Mouse (Mus musculus) embryo, embryonic 11.5 days (tissue): Measurements from ENCODE around the gene Cmtm8.

Experiments used
- DNase-seq: peaks from one replicate; pipeline ENCODE4 v3.0.0-alpha.2; 2012; ENCODE audit warnings: low read depth, low spot score

Cmtm8 gene

DNA sequence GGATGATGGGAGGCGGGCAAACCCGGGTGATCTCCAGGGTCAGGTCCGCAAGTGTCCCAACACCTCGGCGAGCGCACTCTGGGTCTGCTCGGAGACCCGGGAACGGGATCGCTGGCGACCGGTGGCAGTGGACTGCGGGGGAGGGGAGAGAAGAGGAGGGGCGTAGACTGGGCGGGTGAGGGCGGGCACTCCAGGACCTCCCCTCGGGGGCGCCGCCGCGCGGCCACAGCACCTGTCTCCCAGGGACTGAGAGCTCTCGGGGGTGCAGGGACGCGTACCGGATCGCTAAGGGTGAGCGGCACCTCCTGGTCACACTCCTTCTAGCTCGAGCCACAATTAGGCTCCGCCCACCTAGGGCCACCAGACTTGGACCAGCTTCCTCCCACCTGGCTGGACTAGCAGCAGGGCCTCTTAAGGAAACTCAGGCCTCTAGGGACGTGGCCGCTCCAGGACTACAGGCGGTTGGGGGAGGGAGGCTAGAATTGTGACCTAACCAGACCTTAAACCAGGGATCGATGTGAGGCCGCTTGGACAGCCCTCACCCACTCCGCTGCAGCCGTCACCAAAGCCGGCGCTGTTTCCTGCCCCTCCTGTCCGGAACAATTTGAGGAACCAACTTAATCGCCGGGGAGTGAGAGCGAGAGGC lies at the start of gene Cmtm8:
TSS of gene Cmtm8 (minus strand) at position 140 of the 646 bp plus-strand sequence.
- DNase-seq, result peak; percentile 48

DNA sequence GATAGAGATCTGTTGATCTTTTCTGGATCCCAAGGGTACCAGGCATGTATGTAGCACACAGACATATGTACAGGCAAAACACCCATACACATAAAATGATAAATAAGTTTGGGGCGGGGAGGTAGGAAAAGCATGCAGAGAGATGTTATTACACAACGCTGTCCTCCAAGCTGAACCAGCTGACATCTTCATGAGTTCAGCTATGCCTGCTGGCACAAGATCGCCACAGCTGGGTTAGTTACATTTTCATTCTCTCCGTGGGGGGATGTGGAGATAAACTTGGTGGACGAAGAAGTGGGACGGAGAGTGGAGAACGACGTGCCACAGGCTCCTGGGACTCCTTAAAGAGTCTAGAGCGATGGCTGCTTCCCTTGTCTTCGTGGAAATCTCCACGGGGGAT lies 49.0 kb upstream of the Cmtm8 start:
- no peak for DNase-seq

DNA sequence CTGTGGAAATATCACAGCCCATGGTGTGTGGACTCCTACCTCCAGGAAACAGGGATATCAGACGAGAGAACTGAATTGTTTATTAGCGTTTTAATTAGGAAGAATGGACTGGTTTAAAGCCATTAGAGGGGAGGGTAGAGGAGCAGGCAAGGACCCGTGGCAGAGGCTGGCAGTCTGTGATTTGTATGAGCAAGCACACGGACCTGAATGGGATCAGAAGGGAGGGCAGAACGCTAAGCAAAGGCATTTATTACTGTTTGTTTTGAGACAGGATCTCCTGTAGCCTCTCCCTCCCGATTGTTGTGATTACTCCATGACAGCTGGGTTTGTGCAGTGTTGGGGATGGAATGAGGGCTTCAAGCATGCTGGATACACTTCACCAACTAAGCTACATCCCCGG lies 46.4 kb upstream of the Cmtm8 start:
- no peak for DNase-seq

DNA sequence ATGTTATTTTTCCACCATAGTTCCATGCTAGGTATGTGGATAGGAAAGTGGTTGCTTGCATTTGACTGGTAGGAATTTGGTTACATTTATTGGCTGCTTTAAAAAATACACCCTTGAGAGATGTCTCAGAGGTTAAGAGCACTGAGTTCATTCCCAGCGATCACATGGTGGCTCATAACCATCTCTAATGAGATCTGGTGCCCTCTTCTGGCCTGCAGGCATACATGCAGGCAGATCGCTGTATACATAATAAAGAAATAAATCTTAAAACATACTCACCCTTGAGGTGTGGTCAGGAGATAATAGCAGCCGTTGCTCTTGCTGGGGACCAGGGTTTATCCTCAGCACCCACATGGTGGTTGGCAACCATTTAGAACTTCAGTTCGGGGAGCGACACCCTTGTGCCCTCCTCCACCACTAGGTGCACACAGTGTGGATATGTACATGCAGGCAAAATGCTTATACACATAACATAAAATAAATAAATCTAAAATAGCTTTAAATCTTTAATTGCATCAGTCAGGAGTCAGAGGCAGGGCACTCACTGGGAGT lies 45.0 kb upstream of the Cmtm8 start:
- DNase-seq, result no peak

DNA sequence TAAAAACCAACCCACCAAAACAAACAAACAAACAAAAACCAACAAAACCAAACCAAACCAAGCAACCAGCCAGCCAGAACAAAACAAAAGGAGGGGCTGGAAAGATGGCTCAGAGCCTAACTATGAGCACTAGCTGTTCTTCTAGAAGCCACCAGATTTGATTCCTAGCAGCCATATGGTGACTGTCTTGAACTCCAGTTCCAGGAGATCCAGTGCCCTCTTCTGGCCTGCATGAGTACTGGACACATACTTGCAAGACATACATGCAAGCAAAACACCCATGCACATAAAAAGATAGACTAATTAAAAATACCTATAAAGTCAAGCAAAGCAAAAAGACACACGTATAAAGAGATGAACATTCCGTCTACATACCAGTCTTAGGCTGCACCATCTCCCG lies 43.7 kb upstream of the Cmtm8 start:
- DNase-seq, result no peak

DNA sequence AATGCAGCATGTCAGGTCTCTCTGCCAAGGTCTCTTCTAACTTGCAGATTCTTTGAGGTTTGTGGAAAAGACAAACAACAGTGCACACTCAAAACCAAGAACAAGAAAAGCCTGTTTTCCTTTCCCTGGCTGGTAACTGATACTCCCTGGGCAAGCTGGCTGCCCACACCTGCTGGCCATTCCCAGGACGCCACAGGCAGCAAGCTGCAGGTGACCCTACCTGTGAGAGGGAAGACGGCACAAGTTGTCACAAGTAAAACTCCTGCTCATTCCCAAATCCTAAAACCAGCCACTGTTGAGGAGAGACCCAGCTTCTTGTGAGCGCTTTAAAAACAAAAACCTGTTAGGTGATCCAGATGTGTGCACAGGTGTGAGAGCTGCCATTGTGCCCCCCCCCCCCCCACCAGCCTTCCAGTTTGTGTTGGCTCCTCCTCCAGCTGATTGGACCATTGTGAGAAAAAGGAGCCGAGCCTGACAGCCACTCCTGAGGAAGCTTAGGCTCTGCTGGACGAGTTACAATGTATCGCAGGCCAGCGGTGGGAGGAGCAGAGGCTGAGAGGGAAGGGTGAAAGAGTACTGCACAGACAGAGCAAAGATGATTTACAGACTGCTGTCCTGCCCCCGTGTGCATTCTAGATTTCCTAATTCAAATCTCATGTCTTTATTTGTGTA lies 42.2 kb upstream of the Cmtm8 start:
- DNase-seq, result no peak

DNA sequence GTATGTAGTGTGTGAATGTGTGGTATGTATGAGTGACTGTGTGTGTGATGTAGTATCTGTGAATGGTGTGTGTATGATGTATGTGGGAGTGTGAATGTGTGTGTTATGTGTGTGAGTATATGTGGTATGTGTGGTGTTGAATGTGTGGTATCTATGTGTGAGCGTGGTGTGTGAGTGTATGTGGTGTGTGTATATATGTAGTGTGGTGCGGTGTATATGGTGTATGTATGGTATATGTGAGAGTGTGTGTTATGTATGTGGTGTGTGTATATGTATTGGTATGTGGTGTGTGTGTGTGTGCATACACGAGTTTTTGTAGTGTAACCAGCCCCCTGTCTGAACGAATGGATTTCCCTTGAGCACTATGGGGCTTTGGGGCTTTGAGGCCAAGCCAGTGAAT lies 41.6 kb upstream of the Cmtm8 start:
- no peak for DNase-seq

DNA sequence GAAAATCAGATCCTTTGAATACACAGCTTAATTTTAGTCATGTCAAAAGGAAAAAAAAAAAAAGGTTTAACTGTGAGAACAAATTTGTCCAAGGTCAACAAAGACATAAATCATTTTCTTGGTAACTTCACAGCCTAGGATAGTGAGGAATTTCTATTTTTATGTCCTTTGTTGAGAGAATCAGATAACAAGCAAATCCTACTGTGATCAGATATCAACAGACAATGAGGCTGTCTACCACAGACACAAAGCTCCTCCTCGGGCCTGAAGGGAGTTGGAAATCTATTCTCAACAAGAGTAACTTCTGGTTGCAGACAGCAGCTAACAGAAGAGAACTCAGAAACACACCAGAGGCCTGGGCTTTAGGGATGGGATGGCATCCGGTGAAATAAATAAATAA lies 38.0 kb upstream of the Cmtm8 start:
- no peak for DNase-seq

DNA sequence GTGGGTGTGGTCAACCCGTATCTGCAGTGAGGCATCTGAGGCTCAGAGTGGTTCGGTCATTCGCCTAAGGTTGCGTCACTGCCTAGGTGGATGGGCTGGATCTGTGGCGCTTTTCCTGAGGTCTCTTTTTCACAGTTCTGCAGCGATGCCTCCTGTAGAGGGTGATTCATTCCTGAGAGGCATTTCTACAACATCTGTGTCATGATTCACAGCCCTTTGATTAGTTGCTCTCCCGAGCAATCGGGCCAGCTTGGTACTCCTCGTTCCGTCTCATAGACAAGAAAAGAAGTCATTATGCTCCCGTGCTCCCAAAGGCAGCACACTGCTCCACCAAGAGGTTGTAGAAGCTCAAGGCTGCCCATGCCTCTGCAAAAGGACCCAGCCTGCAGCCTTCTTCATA lies 11.4 kb upstream of the Cmtm8 start:
- DNase-seq, result no peak

DNA sequence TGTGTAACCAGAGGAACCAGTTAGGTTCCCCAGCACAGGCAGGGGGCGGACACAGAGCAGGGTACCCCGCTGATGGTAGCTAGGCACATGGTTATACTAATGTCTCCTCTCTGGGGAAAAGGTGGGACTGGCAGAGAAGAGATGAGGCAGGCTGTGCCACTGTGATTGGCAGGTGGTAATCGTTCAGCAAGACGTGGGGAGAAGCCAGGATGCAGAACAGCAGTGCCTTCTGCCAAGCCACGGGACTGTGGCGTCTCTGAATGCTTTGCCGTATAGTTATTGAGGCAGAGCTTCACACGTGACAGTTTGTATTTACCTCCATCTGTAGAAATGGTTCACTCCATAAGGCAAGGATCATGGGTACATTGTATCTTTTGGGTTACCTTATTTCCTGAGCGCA lies 10.7 kb upstream of the Cmtm8 start:
- DNase-seq, result no peak

DNA sequence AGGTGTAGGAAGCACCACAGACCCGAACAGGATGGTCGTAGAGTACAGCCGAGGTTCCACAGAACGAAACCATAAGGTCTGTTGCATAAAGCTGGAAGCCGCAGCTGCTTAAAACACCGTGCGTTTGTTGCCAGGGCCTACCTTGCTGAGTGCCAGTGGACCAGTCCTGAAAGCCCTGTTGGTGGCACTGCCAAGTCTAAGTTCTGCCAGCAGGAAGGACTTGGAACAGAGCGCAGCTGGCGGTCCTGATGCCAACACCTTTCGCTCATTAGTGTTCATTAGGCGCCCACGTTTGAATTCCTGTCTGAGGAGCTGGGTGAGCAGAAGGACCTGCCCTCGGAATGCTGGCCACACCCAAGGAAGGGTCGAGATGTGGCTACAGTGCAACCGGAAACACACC lies 9.4 kb upstream of the Cmtm8 start:
- no peak for DNase-seq

DNA sequence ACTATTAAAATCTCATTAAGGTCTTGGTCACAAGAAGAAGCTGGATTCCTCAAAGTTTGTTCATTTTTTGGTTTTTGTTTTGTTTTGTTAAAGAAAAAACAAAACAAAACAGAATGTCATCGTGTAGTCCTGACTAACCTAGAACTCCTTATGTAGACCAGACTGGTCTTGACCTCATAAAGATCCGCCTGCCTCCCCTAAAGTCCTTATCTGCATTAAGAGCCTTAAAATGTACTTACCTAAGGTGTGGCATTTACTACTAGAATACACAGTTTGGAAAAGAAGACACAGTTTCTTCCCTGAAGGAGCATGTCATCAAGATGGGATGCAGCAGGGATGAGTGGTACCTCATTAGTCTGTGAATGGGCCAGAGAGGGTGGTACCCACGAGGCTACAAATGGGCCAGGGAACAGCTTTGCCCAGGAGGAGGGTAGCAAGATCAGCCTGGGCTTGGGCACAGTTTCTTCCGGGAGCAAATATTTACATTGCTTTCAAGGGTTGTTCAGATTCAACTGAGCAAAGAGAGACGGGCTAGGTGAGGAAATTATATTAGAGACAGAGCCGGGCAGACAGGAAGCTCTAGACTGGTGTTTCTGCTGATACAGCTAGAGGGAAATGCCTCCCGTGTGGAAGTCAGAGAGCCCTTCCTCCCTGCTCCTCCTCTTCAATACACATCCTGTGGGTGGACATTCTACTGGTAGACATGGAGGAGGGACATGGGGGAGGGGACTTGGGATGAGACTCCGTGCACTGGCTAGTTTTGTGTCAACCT lies 7.6 kb upstream of the Cmtm8 start:
- no peak for DNase-seq

DNA sequence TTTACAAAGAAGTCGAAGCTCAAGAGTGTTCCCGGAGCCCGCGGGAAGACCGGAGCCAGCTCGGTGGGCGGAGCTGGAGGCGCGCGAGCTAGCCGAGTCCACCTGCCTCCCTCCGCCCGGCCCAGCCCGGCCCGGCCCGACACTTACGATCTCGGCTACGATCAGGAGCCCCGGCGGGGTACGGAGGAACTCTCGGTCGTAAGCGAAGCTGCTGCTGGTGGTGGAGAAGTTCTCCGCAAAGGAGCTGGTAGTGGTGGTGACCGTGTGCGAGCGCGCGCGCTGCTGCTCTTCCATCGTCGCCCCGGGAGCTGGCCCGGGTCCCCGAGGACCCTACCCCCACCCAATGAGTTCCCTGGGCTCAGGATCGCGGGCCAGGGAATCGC lies 331 bp downstream of the Cmtm8 start:
- peak; percentile 20 for DNase-seq

DNA sequence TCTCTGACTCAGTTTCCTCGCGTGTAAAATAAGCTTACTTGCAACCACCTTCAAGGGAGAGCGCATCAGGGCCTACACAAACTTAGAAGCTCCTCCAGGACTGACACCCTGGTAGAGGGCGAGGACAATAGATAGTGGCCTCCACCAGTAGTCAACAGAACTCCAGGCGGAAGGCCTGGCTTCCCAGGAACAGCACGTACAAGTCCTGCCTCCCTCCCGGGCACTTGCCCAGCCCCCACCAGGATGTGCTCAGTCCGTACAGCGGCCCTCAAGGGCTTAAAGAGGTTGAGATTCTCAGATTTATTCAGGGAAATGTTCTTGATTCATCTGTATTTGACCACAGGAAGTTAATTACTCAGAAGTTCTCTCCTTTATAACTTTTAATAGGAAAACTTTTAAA lies 1.1 kb downstream of the Cmtm8 start:
- no peak for DNase-seq

DNA sequence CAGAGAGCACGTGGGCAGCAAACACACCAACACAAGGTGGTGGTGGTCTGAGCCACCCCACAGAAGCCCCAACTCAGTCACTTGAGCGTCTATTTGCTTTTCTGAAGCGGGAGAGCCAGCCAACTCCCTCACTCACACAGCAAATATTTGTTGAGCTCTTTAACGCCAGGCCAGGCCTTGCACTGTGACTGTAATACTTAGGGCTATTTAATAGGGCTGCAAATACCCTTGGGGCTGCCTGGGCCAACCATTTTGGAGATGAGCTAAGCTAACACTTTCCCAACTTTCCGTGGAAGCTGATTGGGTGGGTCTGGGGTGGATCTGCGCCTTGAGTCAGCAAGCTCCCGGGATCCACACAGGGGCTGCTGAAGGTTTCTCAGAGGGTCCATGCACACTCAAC lies 1.7 kb downstream of the Cmtm8 start:
- no peak for DNase-seq

DNA sequence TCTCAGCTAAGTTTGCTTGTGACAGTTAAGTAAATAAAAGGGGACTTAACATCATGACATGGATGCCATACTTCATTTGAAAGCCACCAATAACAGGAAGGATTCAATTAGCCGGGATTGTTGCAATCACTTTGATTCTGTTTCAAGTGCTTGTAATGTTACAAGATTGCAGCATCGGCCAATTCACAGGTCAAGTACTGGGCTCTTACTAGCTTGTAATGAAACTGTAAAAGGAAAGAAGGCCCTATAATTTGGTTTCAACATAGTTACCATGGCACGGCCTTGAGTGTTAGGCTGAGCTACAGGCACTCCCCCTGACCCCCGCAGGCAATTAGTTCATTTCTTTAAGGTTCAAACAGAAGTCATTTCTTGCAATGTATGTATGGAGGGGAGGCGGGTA lies 5.1 kb downstream of the Cmtm8 start:
- no peak for DNase-seq

DNA sequence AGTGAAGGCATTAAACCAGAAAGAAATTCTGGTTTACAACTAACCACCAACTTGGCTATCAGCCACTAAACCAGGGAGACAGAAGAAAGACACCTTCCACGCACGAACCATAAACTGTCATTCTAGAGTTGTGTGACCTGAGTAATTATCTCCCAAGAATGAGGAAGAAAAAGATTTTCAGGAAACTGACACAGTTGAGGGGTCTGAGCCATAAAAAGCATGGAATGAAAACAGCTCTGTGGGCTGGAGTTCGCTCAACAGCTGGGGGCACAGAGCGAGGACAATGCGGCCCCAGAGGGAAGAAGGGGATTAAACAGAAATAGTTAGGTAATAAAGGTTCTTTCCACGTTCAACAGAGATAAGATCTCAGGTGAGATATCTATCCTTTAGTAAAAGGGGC lies 12.4 kb downstream of the Cmtm8 start:
- DNase-seq, result no peak

DNA sequence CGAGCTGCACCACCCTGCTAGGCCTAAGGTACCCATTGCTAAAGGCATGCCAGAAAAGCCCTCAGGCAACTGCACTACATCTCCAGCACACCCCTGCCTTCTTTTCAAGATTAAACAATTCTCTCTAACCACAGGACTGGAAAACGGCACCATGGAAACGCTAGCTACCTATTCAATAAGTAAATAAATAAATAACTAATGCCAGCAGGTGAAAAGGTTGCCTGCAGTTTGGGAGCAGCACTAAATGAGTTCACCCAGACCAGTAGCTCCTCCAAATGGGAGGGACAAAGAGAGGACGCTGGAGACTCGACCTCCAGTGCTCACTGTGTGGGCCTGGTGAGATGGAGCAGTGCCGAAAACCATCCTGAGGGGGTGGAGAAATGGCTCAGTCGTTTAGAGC lies 13.6 kb downstream of the Cmtm8 start:
- no peak for DNase-seq

DNA sequence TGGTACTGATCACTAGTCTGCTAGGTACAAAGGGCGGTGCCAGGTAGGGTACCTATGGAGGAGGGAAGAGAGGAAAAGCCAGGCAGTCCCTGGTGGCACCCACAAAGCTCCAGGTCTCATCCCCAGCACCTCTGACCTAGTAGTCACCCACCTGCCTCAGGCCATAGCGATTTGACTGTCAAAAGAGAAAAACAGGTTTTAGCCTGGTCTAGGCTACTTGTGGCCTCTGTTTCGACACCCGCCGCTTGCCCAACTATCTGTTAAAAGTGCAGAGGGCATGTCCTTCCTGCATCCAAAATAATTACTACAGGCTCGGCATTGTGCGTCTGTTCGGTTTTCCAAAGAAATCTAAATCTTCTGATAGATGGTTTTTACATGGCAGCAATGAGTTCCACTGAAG lies 14.3 kb downstream of the Cmtm8 start:
- DNase-seq, result no peak

DNA sequence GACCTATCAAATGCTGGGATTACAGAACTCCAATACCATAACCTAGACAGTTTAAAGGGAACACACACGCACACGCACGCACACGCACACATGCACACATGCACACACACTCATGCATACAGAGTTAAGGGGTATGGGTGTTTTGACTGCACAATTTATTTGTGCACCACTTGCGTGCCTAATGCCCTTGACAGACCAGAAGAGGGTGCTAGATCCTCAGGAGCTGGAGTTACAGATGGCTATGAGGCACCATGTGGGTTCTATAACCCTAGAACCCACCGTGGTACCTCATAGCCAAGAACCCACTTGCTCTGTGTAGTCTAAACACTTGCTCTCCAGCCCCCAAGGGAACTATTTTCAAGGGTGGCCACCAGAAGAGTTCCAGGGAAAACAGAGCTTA lies 15.6 kb downstream of the Cmtm8 start:
- DNase-seq, result no peak

DNA sequence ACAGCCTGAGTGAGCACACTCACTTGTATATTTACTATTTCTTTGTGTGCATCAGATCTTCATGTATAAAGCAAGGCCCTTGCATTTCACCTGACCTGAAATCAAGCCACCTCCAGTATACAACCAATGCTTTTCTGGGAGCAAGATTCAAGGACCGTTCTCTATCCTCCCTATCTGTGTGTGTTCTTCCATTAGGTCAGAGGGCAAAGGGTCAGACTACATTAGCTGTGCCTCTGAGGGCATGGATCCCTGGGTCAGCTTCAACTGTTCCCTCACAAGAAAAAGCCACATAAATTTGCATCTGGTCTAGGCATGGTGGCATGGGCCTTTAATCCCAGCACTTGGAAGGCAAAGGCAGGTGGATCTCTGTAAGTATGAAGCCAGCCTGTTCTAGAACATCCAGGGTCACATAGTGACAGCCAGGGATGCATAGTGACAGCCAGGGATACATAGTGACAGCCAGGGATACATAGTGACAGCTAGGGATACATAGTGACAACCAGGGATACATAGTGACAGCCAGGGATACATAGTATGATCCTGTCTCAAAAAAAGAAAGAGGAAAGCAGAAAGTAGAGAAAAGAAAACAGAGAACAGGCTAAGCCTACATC lies 16.6 kb downstream of the Cmtm8 start:
- DNase-seq, result no peak

DNA sequence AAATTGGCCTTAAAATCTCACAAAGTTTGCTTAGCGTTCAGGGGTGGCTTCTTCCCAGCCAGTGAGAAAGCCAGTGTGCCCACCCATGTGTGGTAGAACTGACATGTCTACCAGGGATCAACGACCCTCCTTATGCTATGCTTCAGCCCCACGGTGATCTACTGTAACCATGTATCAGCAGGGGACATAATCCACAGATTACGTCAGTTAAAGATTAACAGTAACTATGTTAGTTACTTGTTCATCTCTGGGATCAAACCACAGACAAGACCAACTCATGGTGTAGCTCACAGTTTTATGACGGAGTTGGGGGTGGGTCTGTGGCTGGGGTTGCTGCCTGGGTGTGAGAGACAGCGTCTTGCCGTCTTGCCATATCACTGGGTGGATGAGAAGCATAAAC lies 19.8 kb downstream of the Cmtm8 start:
- DNase-seq, result no peak
